Mouse (Mus musculus) midbrain, embryonic 12.5 days (tissue): ENCODE data around the gene Col23a1. TPM values are rescaled to one million over a fixed set of nuclear protein-coding genes. Genes with fewer than 3 reads are reported as not detected.

Experiments
- ATAC-seq: fragments of 200-750 bp; cut with Nextera tagmentation; 2 replicates; pipeline ENCODE4 v1.8.0; 2017; ENCODE audit warnings: low read depth, moderate TSS enrichment, moderate library complexity; ENCODE audit not compliant: low FRiP score
- H3K27ac ChIP-seq: fragments of 300-500 bp; sonication (generic); replicated peaks from 2 replicates; pipeline ENCODE4 v1.5.1; 2016; ENCODE audit warnings: mild to moderate bottlenecking
- H3K27me3 ChIP-seq: fragments of 300-500 bp; sonication (generic); 2 replicates; pipeline ENCODE4 v1.6.1; 2016; ENCODE audit warnings: mild to moderate bottlenecking
- H3K36me3 ChIP-seq: fragments of 300-500 bp; sonication (generic); 2 replicates; pipeline ENCODE4 v1.6.1; 2016
- H3K4me1 ChIP-seq: fragments of 300-500 bp; sonication (generic); 2 replicates; pipeline ENCODE4 v1.6.1; 2016
- H3K4me2 ChIP-seq: fragments of 300-500 bp; sonication (generic); replicated peaks from 2 replicates; pipeline ENCODE4 v1.6.1; 2016; ENCODE audit warnings: mild to moderate bottlenecking, moderate library complexity
- H3K4me3 ChIP-seq: fragments of 300-500 bp; sonication (generic); 2 replicates; pipeline ENCODE4 v1.5.1; 2016; ENCODE audit warnings: mild to moderate bottlenecking
- H3K9ac ChIP-seq: fragments of 300-500 bp; sonication (generic); replicated peaks from 2 replicates; pipeline ENCODE4 v1.6.1; 2016; ENCODE audit warnings: mild to moderate bottlenecking, moderate library complexity
- H3K9me3 ChIP-seq: fragments of 300-500 bp; sonication (generic); 2 replicates; pipeline ENCODE4 v1.6.1; 2016; ENCODE audit warnings: mild to moderate bottlenecking
- WGBS: fragments of 180-500 bp; shearing (Covaris S2); methylation state at CpG from one replicate; pipeline ENCODE4 v1.1.7; 2016; 5-methylcytosine and 5-hydroxymethylcytosine counted together
- polyA plus RNA-seq: library from polyadenylated mRNA; unstranded; fragments of >200 nt; fragmentation: Nextera tagmentation; extraction: Ambion mirVana; gene quantifications from 2 replicates; pipeline ENCODE4 v1.2.1, GENCODE M21; 2016

The Col23a1 gene
- polyA plus RNA-seq, 1 experiment from 2014 or later: 18.3 TPM

DNA sequence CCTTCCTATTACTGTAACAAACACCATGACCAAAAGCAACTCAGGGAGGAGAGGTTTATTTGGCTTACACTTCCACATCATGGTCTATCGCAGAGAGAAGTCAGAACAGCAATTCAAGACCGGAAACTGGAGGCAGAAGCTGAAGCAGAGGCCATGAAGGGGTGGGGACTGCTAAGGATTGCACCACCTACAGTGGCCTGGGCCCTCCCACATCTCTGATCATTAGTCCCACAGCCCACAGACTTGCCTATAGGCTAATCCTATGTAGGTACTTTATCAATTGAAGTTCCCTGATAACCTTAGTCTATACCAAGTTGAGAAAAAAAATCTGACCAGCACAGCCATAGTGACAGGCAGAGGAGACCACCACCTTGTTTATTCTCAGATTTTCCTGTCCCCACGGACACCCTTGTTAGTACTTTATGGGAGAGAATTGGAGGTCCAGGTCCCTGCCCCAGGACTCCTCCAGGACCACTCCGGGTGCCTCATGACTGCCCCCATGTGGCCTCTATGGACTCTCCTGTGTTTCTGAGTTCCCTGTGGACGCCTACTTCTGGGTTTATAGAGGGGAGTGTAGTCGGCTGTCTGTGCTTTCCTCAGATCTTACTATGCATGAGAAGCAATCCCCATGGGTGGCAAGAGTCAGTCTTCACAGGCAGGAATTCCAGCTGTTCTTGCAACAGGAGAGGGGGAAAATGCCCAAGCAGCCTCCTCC is 157.1 kb downstream of the Col23a1 start:
- 43% methylated on average over 6 of the region's 6 CpGs for WGBS
- H3K4me1 ChIP-seq: peaks cover 5% of the 10 kb centered on the region

DNA sequence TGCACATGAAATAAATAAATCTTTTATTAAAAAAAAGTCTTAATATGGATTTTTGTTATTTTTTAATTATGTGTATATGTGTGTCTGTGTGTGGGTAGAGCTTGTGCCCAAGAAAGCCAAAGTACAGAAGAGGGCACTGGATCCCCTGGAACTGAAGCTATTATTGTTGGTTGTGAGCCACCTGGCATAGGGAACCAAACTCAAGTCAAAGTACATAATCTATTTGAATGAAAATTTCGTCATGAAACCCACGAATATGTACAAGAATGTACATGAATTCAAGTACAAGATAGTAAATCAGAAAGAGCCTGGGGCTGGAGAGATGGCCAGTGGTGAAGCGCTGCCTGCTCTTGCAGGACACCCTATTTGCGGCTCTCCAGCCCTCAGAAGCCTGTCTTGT is 158.5 kb downstream of the Col23a1 start:
- no peak overlapping the region for H3K27ac ChIP-seq
- 62% methylated on average over 4 of the region's 4 CpGs for WGBS

More for the DNA sequence above, 157.1 kb downstream of the Col23a1 start:
- Histone ChIP-seq H3K4me3 (no peak overlapping the region), H3K9ac (no peak overlapping the region), H3K27ac (no peak overlapping the region), H3K4me2 (no peak overlapping the region), H3K36me3 (no peaks in the 10 kb centered on the region), H3K27me3 (no peaks in the 10 kb centered on the region), H3K9me3 (no peaks in the 10 kb centered on the region)
- no peak for ATAC-seq

GRCm38 (mm10) chr11:51448680-51449079 is 159.0 kb downstream of the Col23a1 start:
- ATAC-seq: no peak
- Histone ChIP-seq H3K27ac (no peak overlapping the region), H3K36me3 (no peaks in the 10 kb centered on the region), H3K9me3 (no peaks in the 10 kb centered on the region), H3K4me1 (peaks cover 5% of the 10 kb centered on the region), H3K27me3 (no peaks in the 10 kb centered on the region), H3K4me3 (no peak overlapping the region), H3K9ac (no peak overlapping the region), H3K4me2 (no peak overlapping the region)
- WGBS: 8% methylated on average over 4 of the region's 4 CpGs

More for the DNA sequence above, 158.5 kb downstream of the Col23a1 start:
- Histone ChIP-seq H3K9me3 (no peaks in the 10 kb centered on the region), H3K9ac (no peak overlapping the region), H3K4me1 (peaks cover 5% of the 10 kb centered on the region), H3K4me2 (no peak overlapping the region), H3K27me3 (no peaks in the 10 kb centered on the region), H3K36me3 (no peaks in the 10 kb centered on the region), H3K4me3 (no peak overlapping the region)
- ATAC-seq: no peak

DNA sequence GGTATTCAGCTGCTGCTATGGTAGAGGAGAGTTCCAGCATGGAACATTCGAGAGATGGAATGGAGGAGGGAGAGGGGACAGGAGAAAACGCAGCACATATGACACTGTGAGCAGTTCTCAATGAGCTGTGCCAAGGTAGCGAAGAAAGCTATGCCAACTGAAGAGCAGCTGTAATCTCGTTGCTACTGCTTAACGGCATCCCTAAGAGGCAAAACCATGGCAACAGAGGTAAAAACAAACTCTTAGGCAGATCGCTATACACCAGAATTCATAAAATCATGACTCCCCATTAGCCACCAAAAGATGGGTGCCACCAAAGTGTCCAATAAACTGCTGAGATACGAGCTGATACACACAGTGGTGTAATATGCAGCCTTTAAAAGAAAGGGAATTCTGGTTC is 160.2 kb downstream of the Col23a1 start:
- Histone ChIP-seq H3K4me2 (no peak overlapping the region), H3K27ac (no peak overlapping the region), H3K27me3 (no peaks in the 10 kb centered on the region), H3K4me1 (peaks cover 5% of the 10 kb centered on the region), H3K36me3 (no peaks in the 10 kb centered on the region), H3K9me3 (no peaks in the 10 kb centered on the region), H3K9ac (no peak overlapping the region), H3K4me3 (no peak overlapping the region)
- ATAC-seq: no peak
- WGBS: 86% methylated on average over 7 of the region's 7 CpGs

DNA sequence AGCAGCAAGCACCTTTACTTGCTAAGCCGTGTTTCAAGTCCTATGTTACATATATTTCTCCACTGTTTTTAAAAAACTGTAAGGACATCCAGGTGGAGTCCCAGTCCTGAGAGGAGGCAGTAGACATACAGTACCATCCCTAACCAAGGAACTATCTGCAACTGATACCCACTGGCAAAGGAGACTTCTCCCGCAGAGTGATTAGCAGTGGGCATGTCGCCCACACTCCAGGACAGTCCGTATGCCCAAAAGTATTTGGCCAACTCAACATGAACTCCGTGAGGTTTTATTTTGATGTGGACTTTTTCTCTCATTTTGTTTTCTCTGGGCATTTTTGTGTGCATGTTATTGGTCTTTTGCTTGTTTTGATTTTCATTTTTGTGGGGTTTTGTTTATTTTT is 161.6 kb downstream of the Col23a1 start:
- no peaks in the 10 kb centered on the region for H3K27me3 ChIP-seq
- ATAC-seq: no peak
- WGBS: 87% methylated on average over 5 of the region's 5 CpGs

DNA sequence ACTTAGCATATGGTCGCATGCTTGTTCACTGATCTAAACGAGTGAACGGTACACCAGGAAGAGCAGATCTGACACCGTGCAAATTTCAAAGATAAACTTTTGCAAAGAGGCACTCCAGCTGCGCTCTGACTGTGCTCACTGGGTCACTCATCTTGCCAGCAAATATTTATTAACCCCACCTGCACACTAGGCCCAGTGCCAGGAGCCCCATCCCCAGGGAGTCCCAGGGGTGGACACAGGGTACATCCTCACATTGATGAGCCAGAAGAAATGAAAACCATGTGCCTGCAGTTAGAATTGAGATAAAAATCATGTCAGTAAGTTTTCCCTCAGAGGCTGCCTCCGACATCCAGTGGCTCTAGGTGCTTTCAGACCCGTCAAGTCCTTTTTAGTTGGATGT is 162.2 kb downstream of the Col23a1 start:
- no peak overlapping the region for H3K27ac ChIP-seq
- WGBS: 65% methylated on average over 7 of the region's 7 CpGs
- no peaks in the 10 kb centered on the region for H3K9me3 ChIP-seq
- no peak overlapping the region for H3K4me3 ChIP-seq
- H3K4me1 ChIP-seq: peaks cover 5% of the 10 kb centered on the region
- ATAC-seq: no peak
- no peak overlapping the region for H3K9ac ChIP-seq
- H3K4me2 ChIP-seq: no peak overlapping the region
- H3K36me3 ChIP-seq: no peaks in the 10 kb centered on the region
- H3K27me3 ChIP-seq: no peaks in the 10 kb centered on the region

More for the DNA sequence above, 161.6 kb downstream of the Col23a1 start:
- no peaks in the 10 kb centered on the region for H3K36me3 ChIP-seq
- no peak overlapping the region for H3K4me2 ChIP-seq
- H3K4me3 ChIP-seq: no peak overlapping the region
- H3K9me3 ChIP-seq: no peaks in the 10 kb centered on the region
- no peak overlapping the region for H3K9ac ChIP-seq
- H3K4me1 ChIP-seq: peaks cover 5% of the 10 kb centered on the region
- no peak overlapping the region for H3K27ac ChIP-seq

- H3K36me3 ChIP-seq: no peaks in the 10 kb centered on the region
- 91% methylated on average over 9 of the region's 9 CpGs for WGBS
- peaks cover 2% of the 10 kb centered on the region; the same call in 1 of the 2 replicates for H3K4me1 ChIP-seq
- no peak overlapping the region for H3K4me3 ChIP-seq
- ATAC-seq: no peak
- no peak overlapping the region for H3K27ac ChIP-seq
- H3K9ac ChIP-seq: no peak overlapping the region
- H3K9me3 ChIP-seq: no peaks in the 10 kb centered on the region
- no peak overlapping the region for H3K4me2 ChIP-seq
- H3K27me3 ChIP-seq: no peaks in the 10 kb centered on the region
Measured at GRCm38 (mm10) chr11:51453742-51454141, 164.0 kb downstream of the Col23a1 start.

DNA sequence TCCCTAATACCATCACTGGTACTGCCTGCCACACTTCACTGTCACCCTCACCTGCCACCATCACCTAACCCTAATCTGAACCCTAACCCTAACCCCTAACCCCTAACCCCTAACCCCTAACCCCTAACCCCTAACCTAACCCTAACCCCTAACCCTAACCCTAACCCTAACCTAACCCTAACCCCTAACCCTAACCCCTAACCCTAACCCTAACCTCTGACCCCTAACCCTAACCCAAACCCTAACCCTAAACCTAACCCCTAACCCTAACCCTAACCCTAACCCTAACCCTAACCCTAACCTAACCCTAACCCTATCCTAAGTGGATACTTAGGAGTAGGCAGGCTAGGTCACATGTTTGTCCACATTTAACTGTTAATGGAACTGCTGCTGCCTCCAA is 165.8 kb downstream of the Col23a1 start:
- 0 out of 2 replicates have a peak, but pooled peaks cover 4% of the 10 kb centered on the region for H3K9me3 ChIP-seq
- no peak overlapping the region for H3K27ac ChIP-seq
- H3K4me1 ChIP-seq: peaks cover 7% of the 10 kb centered on the region; the same call in 1 of the 2 replicates
- no peaks in the 10 kb centered on the region for H3K36me3 ChIP-seq
- H3K27me3 ChIP-seq: no peaks in the 10 kb centered on the region
- no peak overlapping the region for H3K4me2 ChIP-seq
- H3K4me3 ChIP-seq: no peak overlapping the region
- ATAC-seq: no peak
- no peak overlapping the region for H3K9ac ChIP-seq

- no peak for ATAC-seq
- WGBS: 64% methylated on average over 5 of the region's 5 CpGs
- no peak overlapping the region for H3K27ac ChIP-seq
- peaks cover 7% of the 10 kb centered on the region; the same call in 1 of the 2 replicates for H3K4me1 ChIP-seq
- H3K36me3 ChIP-seq: no peaks in the 10 kb centered on the region
- no peak overlapping the region for H3K9ac ChIP-seq
- H3K4me2 ChIP-seq: no peak overlapping the region
- no peak overlapping the region for H3K4me3 ChIP-seq
- H3K9me3 ChIP-seq: 0 out of 2 replicates have a peak, but pooled peaks cover 4% of the 10 kb centered on the region
- no peaks in the 10 kb centered on the region for H3K27me3 ChIP-seq
Measured at GRCm38 (mm10) chr11:51457624-51458023, 167.9 kb downstream of the Col23a1 start.

DNA sequence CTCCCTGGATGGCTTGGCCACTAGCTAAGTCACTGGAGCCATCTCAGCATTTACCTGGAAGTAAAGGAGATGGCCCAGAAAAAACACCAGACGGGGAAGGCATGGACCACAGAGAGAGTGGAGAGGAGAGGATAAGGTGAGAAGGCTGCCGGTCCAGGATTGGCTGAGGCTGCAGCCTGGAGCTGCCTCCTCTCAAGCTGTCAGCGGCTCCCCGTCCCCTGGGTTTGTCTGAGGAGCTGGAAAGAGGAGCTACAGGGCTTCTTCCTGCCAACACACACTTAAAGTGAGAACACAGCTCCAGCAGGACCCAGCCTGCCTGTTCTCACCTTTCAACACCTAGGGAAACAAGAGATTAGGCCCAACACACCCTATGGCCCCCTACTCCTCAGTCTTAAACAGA is 168.9 kb downstream of the Col23a1 start:
- Histone ChIP-seq H3K4me1 (peaks cover 7% of the 10 kb centered on the region; the same call in 1 of the 2 replicates), H3K27me3 (no peaks in the 10 kb centered on the region), H3K36me3 (no peaks in the 10 kb centered on the region), H3K4me3 (no peak overlapping the region), H3K9me3 (0 out of 2 replicates have a peak, but pooled peaks cover 4% of the 10 kb centered on the region), H3K4me2 (no peak overlapping the region), H3K27ac (no peak overlapping the region), H3K9ac (no peak overlapping the region)
- 59% methylated on average over 4 of the region's 4 CpGs for WGBS
- ATAC-seq: no peak

- 48% methylated on average over 8 of the region's 8 CpGs for WGBS
- Histone ChIP-seq H3K4me2 (no peak overlapping the region), H3K4me3 (no peak overlapping the region), H3K27ac (peak overlapping the region; percentile 58), H3K4me1 (peaks cover 7% of the 10 kb centered on the region; the same call in 1 of the 2 replicates), H3K27me3 (no peaks in the 10 kb centered on the region), H3K9ac (no peak overlapping the region), H3K9me3 (0 out of 2 replicates have a peak, but pooled peaks cover 4% of the 10 kb centered on the region), H3K36me3 (no peaks in the 10 kb centered on the region)
- peak; percentile 72 for ATAC-seq
Measured at GRCm38 (mm10) chr11:51459569-51460043, 169.9 kb downstream of the Col23a1 start.

- WGBS: 79% methylated on average over 6 of the region's 6 CpGs
- Histone ChIP-seq H3K4me3 (no peak overlapping the region), H3K4me1 (peaks cover 11% of the 10 kb centered on the region; the same call in 1 of the 2 replicates), H3K4me2 (no peak overlapping the region), H3K27ac (no peak overlapping the region), H3K27me3 (no peaks in the 10 kb centered on the region), H3K9me3 (no peaks in the 10 kb centered on the region), H3K36me3 (no peaks in the 10 kb centered on the region), H3K9ac (no peak overlapping the region)
- no peak for ATAC-seq
Measured at GRCm38 (mm10) chr11:51468737-51469136, 179.0 kb downstream of the Col23a1 start.
